Mouse (Mus musculus): Measurements from ENCODE around the gene Mis18a. TPM values are rescaled to one million over a fixed set of nuclear protein-coding genes. Genes with fewer than 3 reads are reported as not detected.

The Mis18a gene
- total RNA-seq (2021) = 10 to 100 TPM; 13.9 to 16.4 TPM
- long read RNA-seq, experiment 1, transcript Mis18a-201 (5 exons, 1,333 nt) = major isoform, 9 of 15 reads
- long read RNA-seq, experiment 1, partial matches to known transcripts = 2 of 15 reads
- long read RNA-seq, experiment 1, other reads (novel, unspliced or antisense) = 2 of 15 reads
- long read RNA-seq, experiment 2, transcript Mis18a-201 (5 exons, 1,333 nt) = major isoform, 12 of 21 reads
- long read RNA-seq, experiment 2, partial matches to known transcripts = 4 of 21 reads
- long read RNA-seq, experiment 2, other reads (novel, unspliced or antisense) = 1 of 21 reads

GRCm38 (mm10) chr16:90727233-90728115 lies at the start of gene Mis18a:
TSS of gene Mis18a (minus strand) at chr16:90727404.
- DNase-seq (ENCODE audit: low spot score in 2 of 2) = peak; percentile 91 to 93

GRCm38 (mm10) chr16:90775946-90776520 lies 48.8 kb upstream of the Mis18a start:
- DNase-seq (ENCODE audit: low spot score in 2 of 2) = no peak

- no peak for DNase-seq (ENCODE audit: low spot score in 2 of 2)
These were observed 47.4 kb upstream of the Mis18a start for GRCm38 (mm10) chr16:90774646-90775045.

GRCm38 (mm10) chr16:90774216-90774615 lies 47.0 kb upstream of the Mis18a start:
- no peak for DNase-seq (ENCODE audit: low spot score in 2 of 2)

- no peak for DNase-seq (ENCODE audit: low spot score in 2 of 2)
These were observed 39.8 kb upstream of the Mis18a start for GRCm38 (mm10) chr16:90766919-90767454.

- DNase-seq (ENCODE audit: low spot score in 2 of 2) = no peak
These were observed 38.1 kb upstream of the Mis18a start for GRCm38 (mm10) chr16:90765195-90765877.

- no peak for DNase-seq (ENCODE audit: low spot score in 2 of 2)
These were observed 33.3 kb upstream of the Mis18a start for GRCm38 (mm10) chr16:90760515-90760914.

GRCm38 (mm10) chr16:90759335-90759734 lies 32.1 kb upstream of the Mis18a start:
- DNase-seq (ENCODE audit: low spot score in 2 of 2) = no peak

GRCm38 (mm10) chr16:90753386-90753941 lies 26.3 kb upstream of the Mis18a start:
- no peak for DNase-seq (ENCODE audit: low spot score in 2 of 2)

- DNase-seq (ENCODE audit: low spot score in 2 of 2) = no peak
These were observed 21.0 kb upstream of the Mis18a start for GRCm38 (mm10) chr16:90748169-90748568.

- DNase-seq (ENCODE audit: low spot score in 2 of 2) = no peak
These were observed 19.9 kb upstream of the Mis18a start for GRCm38 (mm10) chr16:90747143-90747542.

- peak; percentile 46 to 78 for DNase-seq (ENCODE audit: low spot score in 2 of 2)
These were observed 11.1 kb upstream of the Mis18a start, which contains the start of gene Mrap for GRCm38 (mm10) chr16:90738092-90738956. TSS of gene Mrap (plus strand) at chr16:90738207.

- peak in 1 of 2 experiments; percentile 55 for DNase-seq (ENCODE audit: low spot score in 2 of 2)
These were observed 9.6 kb upstream of the Mis18a start for GRCm38 (mm10) chr16:90736672-90737270.

GRCm38 (mm10) chr16:90735611-90736010 lies 8.4 kb upstream of the Mis18a start:
- DNase-seq (ENCODE audit: low spot score in 2 of 2) = no peak

- DNase-seq (ENCODE audit: low spot score in 2 of 2) = no peak
These were observed 490 bp downstream of the Mis18a start for GRCm38 (mm10) chr16:90726600-90727227.

GRCm38 (mm10) chr16:90724051-90724450 lies 3.2 kb downstream of the Mis18a start:
- DNase-seq (ENCODE audit: low spot score in 2 of 2) = no peak

- no peak for DNase-seq (ENCODE audit: low spot score in 2 of 2)
These were observed 16.9 kb downstream of the Mis18a start for GRCm38 (mm10) chr16:90710313-90710712.

GRCm38 (mm10) chr16:90709711-90710289 lies 17.4 kb downstream of the Mis18a start:
- peak in 1 of 2 experiments; percentile 21 for DNase-seq (ENCODE audit: low spot score in 2 of 2)
